9 mouse cellular contexts compared by ENCODE assay signal in genomic region chr1:152792736-152793494, GRCm38 (mm10). TPM values are rescaled to one million over a fixed set of nuclear protein-coding genes. Genes with fewer than 3 reads are reported as not detected.
DNase-seq lines count a peak whose midpoint lies in the region; ATAC-seq and TF ChIP-seq lines count a peak whose summit lies in the region.
"Had no signal": no experiment of that assay in that cellular context is flagged by ENCODE, and none has a peak within 500 bp of the region (broad histone marks: within the 10 kb centered on the region; RNA-seq: fewer than 3 reads in every experiment).

No protein-coding gene starts in this region.

- no peak overlapping the region for H3K9ac ChIP-seq in midbrain, embryonic 14.5 days (replicated peaks; ENCODE audit: low read length)
- no peak overlapping the region for H3K9ac ChIP-seq in hindbrain, embryonic 15.5 days
- H3K9ac ChIP-seq in neural tube, embryonic 14.5 days (replicated peaks; ENCODE audit: low read depth, low read length): no peak overlapping the region
- H3K9ac ChIP-seq in lung, postnatal 0 days (replicated peaks; ENCODE audit: low read depth): no peak overlapping the region

- no peak for DNase-seq in midbrain, embryonic 10.5 days (ENCODE audit: low spot score)
- DNase-seq in midbrain, embryonic 14.5 days: no peak
- DNase-seq in embryonic facial prominence, embryonic 10.5 days (ENCODE audit: low spot score): peak; percentile 52
- no peak for DNase-seq in lung, postnatal 0 days (ENCODE audit: low spot score)
- no peak for DNase-seq in kidney, postnatal 4 days

- 25% methylated on average over 12 of the region's 12 CpGs for WGBS in midbrain, embryonic 10.5 days
- 16% methylated on average over 12 of the region's 12 CpGs for WGBS in midbrain, embryonic 14.5 days
- 18% methylated on average over 12 of the region's 12 CpGs for WGBS in embryonic facial prominence, embryonic 10.5 days
- WGBS in hindbrain, embryonic 15.5 days: 11% methylated on average over 12 of the region's 12 CpGs
- 7% methylated on average over 12 of the region's 12 CpGs for WGBS in neural tube, embryonic 14.5 days
- WGBS in lung, postnatal 0 days: 64% methylated on average over 12 of the region's 12 CpGs

- peaks cover 43% of the 10 kb centered on the region for H3K4me1 ChIP-seq in midbrain, embryonic 10.5 days
- H3K4me1 ChIP-seq in midbrain, embryonic 14.5 days (ENCODE audit: control insufficient read depth, insufficient read depth, low read length): peaks cover 11% of the 10 kb centered on the region; the same call in 1 of the 2 replicates
- peaks cover 41% of the 10 kb centered on the region for H3K4me1 ChIP-seq in embryonic facial prominence, embryonic 10.5 days
- H3K4me1 ChIP-seq in hindbrain, embryonic 15.5 days (replicated peaks): peaks cover 6% of the 10 kb centered on the region
- H3K4me1 ChIP-seq in neural tube, embryonic 14.5 days (ENCODE audit: control insufficient read depth, insufficient read depth, low read length): no peaks in the 10 kb centered on the region; the same call in 1 of the 2 replicates
- H3K4me1 ChIP-seq in lung, postnatal 0 days (ENCODE audit: insufficient read depth, low read depth, low read length): no peaks in the 10 kb centered on the region; the same call in 1 of the 2 replicates

- no peak overlapping the region for H3K4me3 ChIP-seq in midbrain, embryonic 10.5 days
- H3K4me3 ChIP-seq in midbrain, embryonic 14.5 days (replicated peaks; ENCODE audit: low read depth, low read length): no peak overlapping the region
- H3K4me3 ChIP-seq in embryonic facial prominence, embryonic 10.5 days: 0 out of 2 replicates have a peak overlapping the region, but pooled peaks have one; percentile 9
- no peak overlapping the region for H3K4me3 ChIP-seq in hindbrain, embryonic 15.5 days
- no peak overlapping the region for H3K4me3 ChIP-seq in neural tube, embryonic 14.5 days (ENCODE audit: low read depth, low read length)
- no peak overlapping the region for H3K4me3 ChIP-seq in lung, postnatal 0 days (ENCODE audit: low read depth, low read length)

- H3K4me2 ChIP-seq in midbrain, embryonic 14.5 days (ENCODE audit: low read length): no peak overlapping the region
- no peak overlapping the region for H3K4me2 ChIP-seq in hindbrain, embryonic 15.5 days
- no peak overlapping the region for H3K4me2 ChIP-seq in neural tube, embryonic 14.5 days (ENCODE audit: low read depth, low read length)
- H3K4me2 ChIP-seq in lung, postnatal 0 days (replicated peaks; ENCODE audit: low read depth, low read length): no peak overlapping the region

- no peak for TF ChIP-seq CTCF in lung, postnatal 0 days (IDR thresholded peaks at IDR 0.05)

- no peaks in the 10 kb centered on the region for H3K36me3 ChIP-seq in midbrain, embryonic 10.5 days
- no peaks in the 10 kb centered on the region for H3K36me3 ChIP-seq in midbrain, embryonic 14.5 days (ENCODE audit: control insufficient read depth, insufficient read depth, low read length)
- H3K36me3 ChIP-seq in embryonic facial prominence, embryonic 10.5 days (replicated peaks): no peaks in the 10 kb centered on the region
- H3K36me3 ChIP-seq in hindbrain, embryonic 15.5 days: no peaks in the 10 kb centered on the region
- H3K36me3 ChIP-seq in neural tube, embryonic 14.5 days (ENCODE audit: control insufficient read depth, insufficient read depth, low read length): no peaks in the 10 kb centered on the region
- H3K36me3 ChIP-seq in lung, postnatal 0 days (ENCODE audit: insufficient read depth, low read length): no peaks in the 10 kb centered on the region

- H3K9me3 ChIP-seq in midbrain, embryonic 10.5 days (replicated peaks): no peaks in the 10 kb centered on the region
- no peaks in the 10 kb centered on the region for H3K9me3 ChIP-seq in midbrain, embryonic 14.5 days (ENCODE audit: control insufficient read depth, low read length)
- H3K9me3 ChIP-seq in embryonic facial prominence, embryonic 10.5 days: no peaks in the 10 kb centered on the region
- no peaks in the 10 kb centered on the region for H3K9me3 ChIP-seq in hindbrain, embryonic 15.5 days
- no peaks in the 10 kb centered on the region for H3K9me3 ChIP-seq in neural tube, embryonic 14.5 days (ENCODE audit: control insufficient read depth, low read length)
- no peaks in the 10 kb centered on the region for H3K9me3 ChIP-seq in lung, postnatal 0 days (ENCODE audit: low read length)

- ATAC-seq in midbrain, embryonic 14.5 days (ENCODE audit: low FRiP score, low TSS enrichment): no peak
- peak; percentile 52; the same call in 1 of the 2 replicates for ATAC-seq in hindbrain, embryonic 15.5 days (ENCODE audit: low FRiP score, low read depth)
- ATAC-seq in neural tube, embryonic 14.5 days (ENCODE audit: low read depth): peak; percentile 71
- no peak for ATAC-seq in megakaryocyte progenitor cell, adult 5-6 weeks (replicated peaks; ENCODE audit: poor library complexity)
- ATAC-seq in lung, postnatal 0 days: no peak

- no peaks in the 10 kb centered on the region for H3K27me3 ChIP-seq in midbrain, embryonic 10.5 days (ENCODE audit: low read depth, poor library complexity, severe bottlenecking)
- H3K27me3 ChIP-seq in midbrain, embryonic 14.5 days (ENCODE audit: control insufficient read depth, insufficient read depth, low read length): no peaks in the 10 kb centered on the region
- H3K27me3 ChIP-seq in embryonic facial prominence, embryonic 10.5 days (replicated peaks; ENCODE audit: low read depth, poor library complexity, severe bottlenecking): no peaks in the 10 kb centered on the region
- no peaks in the 10 kb centered on the region for H3K27me3 ChIP-seq in hindbrain, embryonic 15.5 days
- H3K27me3 ChIP-seq in neural tube, embryonic 14.5 days (ENCODE audit: control insufficient read depth, insufficient read depth, low read length): no peaks in the 10 kb centered on the region
- no peaks in the 10 kb centered on the region for H3K27me3 ChIP-seq in lung, postnatal 0 days (replicated peaks; ENCODE audit: insufficient read depth, low read length)

- H3K27ac ChIP-seq in midbrain, embryonic 10.5 days (replicated peaks): peak overlapping the region; percentile 64
- no peak overlapping the region for H3K27ac ChIP-seq in midbrain, embryonic 14.5 days (replicated peaks; ENCODE audit: low read depth, low read length)
- H3K27ac ChIP-seq in embryonic facial prominence, embryonic 10.5 days (replicated peaks): peak overlapping the region; percentile 57
- 0 out of 2 replicates have a peak overlapping the region, but pooled peaks have one; percentile 34 for H3K27ac ChIP-seq in hindbrain, embryonic 15.5 days (replicated peaks)
- H3K27ac ChIP-seq in neural tube, embryonic 14.5 days (ENCODE audit: low read depth, low read length): 0 out of 2 replicates have a peak overlapping the region, but pooled peaks have one; percentile 24
- H3K27ac ChIP-seq in lung, postnatal 0 days (ENCODE audit: low read length): no peak overlapping the region

- no peak for TF ChIP-seq EP300 in lung, postnatal 0 days (IDR thresholded peaks at IDR 0.05)

RNA-seq across cellular contexts. Expression of gene Ncf2, which starts 7.1 kb away (rescaled TPM):
- polyA plus RNA-seq in midbrain, embryonic 10.5 days (2016; fragmentation: Nextera tagmentation; extraction: Ambion mirVana): 2.9 and 3.0 TPM in 2 replicates
- 0.69 and 3.4 TPM in 2 replicates for polyA plus RNA-seq in midbrain, embryonic 14.5 days (2014; fragmentation: Nextera tagmentation; extraction: Ambion mirVana)
- 2.2 and 2.6 TPM in 2 replicates for polyA plus RNA-seq in embryonic facial prominence, embryonic 10.5 days (2016; fragmentation: Nextera tagmentation; extraction: Ambion mirVana)
- polyA plus RNA-seq in hindbrain, embryonic 15.5 days (2015; fragmentation: Nextera tagmentation; extraction: Ambion mirVana): 2.2 and 3.7 TPM in 2 replicates
- 1.9 and 3.3 TPM in 2 replicates for polyA plus RNA-seq in neural tube, embryonic 14.5 days (2014; fragmentation: Nextera tagmentation; extraction: Ambion mirVana)
- total RNA-seq in megakaryocyte progenitor cell, adult 5-6 weeks (2015): 85.0 and 90.4 TPM in 2 replicates
- 101 and 119 TPM in 2 replicates for total RNA-seq in megakaryocyte progenitor cell, adult 5-6 weeks (2017)
- 9.6 and 12.0 TPM in 2 replicates for polyA plus RNA-seq in lung, postnatal 0 days (2015; fragmentation: Nextera tagmentation; extraction: Ambion mirVana)

RNA-seq across cellular contexts. Expression of gene Arpc5, which starts 26.6 kb away (rescaled TPM):
- 207 and 235 TPM in 2 replicates for polyA plus RNA-seq in midbrain, embryonic 10.5 days (2016; fragmentation: Nextera tagmentation; extraction: Ambion mirVana)
- 395 and 418 TPM in 2 replicates for polyA plus RNA-seq in midbrain, embryonic 14.5 days (2014; fragmentation: Nextera tagmentation; extraction: Ambion mirVana)
- polyA plus RNA-seq in embryonic facial prominence, embryonic 10.5 days (2016; fragmentation: Nextera tagmentation; extraction: Ambion mirVana): 198 and 199 TPM in 2 replicates
- 298 and 307 TPM in 2 replicates for polyA plus RNA-seq in hindbrain, embryonic 15.5 days (2015; fragmentation: Nextera tagmentation; extraction: Ambion mirVana)
- polyA plus RNA-seq in neural tube, embryonic 14.5 days (2014; fragmentation: Nextera tagmentation; extraction: Ambion mirVana): 259 and 301 TPM in 2 replicates
- total RNA-seq in megakaryocyte progenitor cell, adult 5-6 weeks (2015): 264 and 298 TPM in 2 replicates
- 127 and 137 TPM in 2 replicates for total RNA-seq in megakaryocyte progenitor cell, adult 5-6 weeks (2017)
- 376 and 377 TPM in 2 replicates for polyA plus RNA-seq in lung, postnatal 0 days (2015; fragmentation: Nextera tagmentation; extraction: Ambion mirVana)

RNA-seq across cellular contexts. Expression of gene Rgl1, which starts 26.8 kb away (rescaled TPM):
- 23.2 and 24.4 TPM in 2 replicates for polyA plus RNA-seq in midbrain, embryonic 10.5 days (2016; fragmentation: Nextera tagmentation; extraction: Ambion mirVana)
- polyA plus RNA-seq in midbrain, embryonic 14.5 days (2014; fragmentation: Nextera tagmentation; extraction: Ambion mirVana): 9.5 and 16.6 TPM in 2 replicates
- 28.0 and 30.8 TPM in 2 replicates for polyA plus RNA-seq in embryonic facial prominence, embryonic 10.5 days (2016; fragmentation: Nextera tagmentation; extraction: Ambion mirVana)
- 18.9 and 19.5 TPM in 2 replicates for polyA plus RNA-seq in hindbrain, embryonic 15.5 days (2015; fragmentation: Nextera tagmentation; extraction: Ambion mirVana)
- 14.9 and 23.8 TPM in 2 replicates for polyA plus RNA-seq in neural tube, embryonic 14.5 days (2014; fragmentation: Nextera tagmentation; extraction: Ambion mirVana)
- 1.3 and 1.6 TPM in 2 replicates for total RNA-seq in megakaryocyte progenitor cell, adult 5-6 weeks (2015)
- total RNA-seq in megakaryocyte progenitor cell, adult 5-6 weeks (2017): 1.4 and 2.7 TPM in 2 replicates
- polyA plus RNA-seq in lung, postnatal 0 days (2015; fragmentation: Nextera tagmentation; extraction: Ambion mirVana): 33.2 and 44.4 TPM in 2 replicates

RNA-seq across cellular contexts. Expression of gene Apobec4, which starts 42.6 kb away (rescaled TPM):
- not detected in 2 replicates for polyA plus RNA-seq in midbrain, embryonic 10.5 days (2016; fragmentation: Nextera tagmentation; extraction: Ambion mirVana)
- not detected in 2 replicates for polyA plus RNA-seq in midbrain, embryonic 14.5 days (2014; fragmentation: Nextera tagmentation; extraction: Ambion mirVana)
- not detected in 2 replicates for polyA plus RNA-seq in embryonic facial prominence, embryonic 10.5 days (2016; fragmentation: Nextera tagmentation; extraction: Ambion mirVana)
- 0.10 TPM in 1 of 2 replicates, not detected in the other for polyA plus RNA-seq in hindbrain, embryonic 15.5 days (2015; fragmentation: Nextera tagmentation; extraction: Ambion mirVana)
- 0.17 and 0.21 TPM in 2 replicates for polyA plus RNA-seq in neural tube, embryonic 14.5 days (2014; fragmentation: Nextera tagmentation; extraction: Ambion mirVana)
- not detected in 2 replicates for total RNA-seq in megakaryocyte progenitor cell, adult 5-6 weeks (2015)
- not detected in 2 replicates for total RNA-seq in megakaryocyte progenitor cell, adult 5-6 weeks (2017)
- polyA plus RNA-seq in lung, postnatal 0 days (2015; fragmentation: Nextera tagmentation; extraction: Ambion mirVana): 0.50 and 0.74 TPM in 2 replicates
- polyA plus RNA-seq: liver, embryonic 16.5 days had no signal

Comparison
In these comparisons a context has a peak if more than half of its experiments do, and no peak if none do; other contexts are left out.
1. H3K27ac ChIP-seq: peak in midbrain, embryonic 10.5 days (single experiment), embryonic facial prominence, embryonic 10.5 days (single experiment), hindbrain, embryonic 15.5 days (single experiment) and neural tube, embryonic 14.5 days (single experiment); none in midbrain, embryonic 14.5 days (single experiment) and lung, postnatal 0 days (single experiment).
2. ATAC-seq: peak in hindbrain, embryonic 15.5 days (single experiment) and neural tube, embryonic 14.5 days (single experiment); none in midbrain, embryonic 14.5 days (single experiment), megakaryocyte progenitor cell, adult 5-6 weeks (single experiment) and lung, postnatal 0 days (single experiment).